Mouse (Mus musculus) small intestine, adult 2 months (tissue): ENCODE data around the gene Rngtt. TPM values are rescaled to one million over a fixed set of nuclear protein-coding genes. Genes with fewer than 3 reads are reported as not detected.
"Not testable (repeated sequence)": the region's sequence is repeated elsewhere in the genome, so short reads cannot be mapped to it uniquely, and the experiment has no call there.

ENCODE experiments used
- H3K27ac ChIP-seq: fragments of 200-500 bp; 2 replicates; pipeline ENCODE4 v1.5.1; 2012; ENCODE audit warnings: low read depth, low read length, control low read depth, inconsistent platforms; ENCODE audit not compliant: insufficient read depth
- H3K27me3 ChIP-seq: fragments of 200-500 bp; 2 replicates; pipeline ENCODE4 v1.6.1; 2012; ENCODE audit warnings: mild to moderate bottlenecking, moderate library complexity, low read length, inconsistent platforms; ENCODE audit not compliant: control insufficient read depth, insufficient read depth
- H3K36me3 ChIP-seq: fragments of 200-500 bp; 2 replicates; pipeline ENCODE4 v1.6.1; 2012; ENCODE audit warnings: mild to moderate bottlenecking, low read length, control low read depth, inconsistent platforms; ENCODE audit not compliant: control insufficient read depth, insufficient read depth
- H3K4me1 ChIP-seq: fragments of 200-500 bp; 2 replicates; pipeline ENCODE4 v1.6.1; 2012; ENCODE audit warnings: low read length, inconsistent platforms, mixed read lengths; ENCODE audit not compliant: control insufficient read depth, insufficient read depth, insufficient read length
- H3K4me3 ChIP-seq: fragments of 200-500 bp; 2 replicates; pipeline ENCODE4 v1.5.1; 2012; ENCODE audit warnings: low read depth, mild to moderate bottlenecking, control low read depth, inconsistent platforms, low read length, moderate library complexity
- CTCF ChIP-seq: fragments of 200-500 bp; IDR thresholded peaks from 2 replicates; pipeline ENCODE4 v1.5.1; 2012; ENCODE audit warnings: low read depth, mild to moderate bottlenecking, control low read depth, inconsistent platforms, low read length, moderate library complexity, mixed read lengths; ENCODE audit not compliant: insufficient replicate concordance, insufficient read length; ENCODE audit errors: extremely low read depth
- POLR2A ChIP-seq: fragments of 200-500 bp; IDR thresholded peaks from 2 replicates; pipeline ENCODE4 v1.6.1; 2012; ENCODE audit warnings: low read depth, mild to moderate bottlenecking, control low read depth, inconsistent platforms, low read length, moderate library complexity
- WGBS: fragments of 180-500 bp; shearing (Covaris S2); methylation state at CpG from one replicate; pipeline ENCODE4 v1.1.7; 2018; 5-methylcytosine and 5-hydroxymethylcytosine counted together
- polyA plus RNA-seq: library from polyadenylated mRNA; depleted of rRNA; stranded (reverse); fragments of >200 nt; gene quantifications from 2 replicates; pipeline ENCODE4 v1.2.3, GENCODE M21; 2012

Gene Rngtt
- polyA plus RNA-seq, 1 experiment, result 1.5 TPM

GRCm38 (mm10) chr4:33292409-33293370 lies 17.4 kb upstream of the Rngtt start:
- TF ChIP-seq POLR2A (no peak), CTCF (peak; percentile 39; the same call in 1 of the 2 replicates)
- no peaks in the 10 kb centered on the region for H3K36me3 ChIP-seq
- peaks cover 6% of the 10 kb centered on the region; the same call in 1 of the 2 replicates for H3K4me1 ChIP-seq
- H3K27me3 ChIP-seq, result no peaks in the 10 kb centered on the region
- WGBS, result 13% methylated on average over 16 of the region's 16 CpGs
- H3K27ac ChIP-seq, result no peak overlapping the region
- H3K4me3 ChIP-seq, result no peak overlapping the region

- H3K27me3 ChIP-seq, H3K27ac ChIP-seq, H3K4me1 ChIP-seq, H3K4me3 ChIP-seq, H3K36me3 ChIP-seq: not testable (repeated sequence)
- 94% methylated on average over 6 of the region's 6 CpGs for WGBS
Measured at GRCm38 (mm10) chr4:33300891-33301665, 9.0 kb upstream of the Rngtt start.

- no peak for TF ChIP-seq CTCF
- no peak for TF ChIP-seq POLR2A
- WGBS, result 100% methylated on average over 1 of the region's 1 CpGs
- Histone ChIP-seq H3K27me3 (no peaks in the 10 kb centered on the region), H3K36me3 (no peaks in the 10 kb centered on the region), H3K4me3 (no peak overlapping the region), H3K27ac (no peak overlapping the region), H3K4me1 (peaks cover 4% of the 10 kb centered on the region; the same call in 1 of the 2 replicates)
Measured at GRCm38 (mm10) chr4:33303057-33303456, 7.1 kb upstream of the Rngtt start.

GRCm38 (mm10) chr4:33307146-33307545 lies 3.0 kb upstream of the Rngtt start:
- no peaks in the 10 kb centered on the region for H3K27me3 ChIP-seq
- H3K4me1 ChIP-seq, result peaks cover 4% of the 10 kb centered on the region; the same call in 1 of the 2 replicates
- H3K36me3 ChIP-seq, result no peaks in the 10 kb centered on the region
- 74% methylated on average over 4 of the region's 4 CpGs for WGBS
- TF ChIP-seq POLR2A, result no peak
- TF ChIP-seq CTCF, result no peak
- no peak overlapping the region for H3K4me3 ChIP-seq
- H3K27ac ChIP-seq, result no peak overlapping the region

GRCm38 (mm10) chr4:33310840-33311437 lies 828 bp downstream of the Rngtt start:
- TF ChIP-seq CTCF (no peak), POLR2A (no peak)
- H3K4me1 ChIP-seq, result peaks cover 2% of the 10 kb centered on the region; the same call in 1 of the 2 replicates
- no peak overlapping the region for H3K27ac ChIP-seq
- no peaks in the 10 kb centered on the region for H3K36me3 ChIP-seq
- 3% methylated on average over 12 of the region's 12 CpGs for WGBS
- H3K27me3 ChIP-seq, result no peaks in the 10 kb centered on the region
- H3K4me3 ChIP-seq, result peak overlapping the region; percentile 93

GRCm38 (mm10) chr4:33314150-33314549 lies 4.0 kb downstream of the Rngtt start:
- H3K4me1 ChIP-seq, H3K36me3 ChIP-seq, H3K27ac ChIP-seq, H3K4me3 ChIP-seq, H3K27me3 ChIP-seq: not testable (repeated sequence)
- 96% methylated on average over 7 of the region's 8 CpGs for WGBS

- H3K4me1 ChIP-seq, result no peaks in the 10 kb centered on the region
- TF ChIP-seq CTCF, result no peak
- no peak for TF ChIP-seq POLR2A
- no peak overlapping the region for H3K27ac ChIP-seq
- H3K4me3 ChIP-seq, result no peak overlapping the region
- no peaks in the 10 kb centered on the region for H3K27me3 ChIP-seq
- WGBS, result 77% methylated on average over 5 of the region's 5 CpGs
- H3K36me3 ChIP-seq, result no peaks in the 10 kb centered on the region
Measured at GRCm38 (mm10) chr4:33315840-33316239, 5.7 kb downstream of the Rngtt start.
